Mouse (Mus musculus) myocyte (in vitro differentiated cells): Measurements from ENCODE around the gene 4930452B06Rik. TPM values are rescaled to one million over a fixed set of nuclear protein-coding genes. Genes with fewer than 3 reads are reported as not detected.

Experiments
- H3K27me3 ChIP-seq: one replicate; pipeline ENCODE4 v1.6.1; 2011; ENCODE audit not compliant: control insufficient read depth, insufficient read depth, insufficient read length
- H3K36me3 ChIP-seq: one replicate; pipeline ENCODE4 v1.6.1; 2011; ENCODE audit not compliant: control insufficient read depth, insufficient read depth
- H3K4me2 ChIP-seq: one replicate; pipeline ENCODE4 v1.6.1; 2011; ENCODE audit warnings: low read depth, control low read depth
- H3K4me3 ChIP-seq: one replicate; pipeline ENCODE4 v1.5.1; 2011; ENCODE audit warnings: mild to moderate bottlenecking, control low read depth, moderate library complexity
- H3K79me2 ChIP-seq: one replicate; pipeline ENCODE4 v1.6.1; 2011; ENCODE audit not compliant: control insufficient read depth, insufficient read depth
- H3ac ChIP-seq: one replicate; pipeline ENCODE4 v1.6.1; 2011; ENCODE audit not compliant: control insufficient read depth, insufficient read length
- CEBPB ChIP-seq: IDR thresholded peaks from 2 replicates; pipeline ENCODE4 v1.6.1; 2011; ENCODE audit warnings: mild to moderate bottlenecking, moderate library complexity; ENCODE audit not compliant: poor library complexity, insufficient read depth, severe bottlenecking
- E2F4 ChIP-seq: IDR thresholded peaks from one replicate; pipeline ENCODE4 v1.6.1; 2011; ENCODE audit warnings: mild to moderate bottlenecking, control low read depth, moderate library complexity; ENCODE audit not compliant: insufficient read depth
- MAX ChIP-seq: IDR thresholded peaks from one replicate; pipeline ENCODE4 v1.6.1; 2011; ENCODE audit warnings: low read depth, mild to moderate bottlenecking, control low read depth
- MYOD1 ChIP-seq, 3 experiments: IDR thresholded peaks; one replicate each; pipeline ENCODE4 v1.6.1; 2011; ENCODE audit warnings: control low read depth in 2 of 3, low read depth in 2 of 3, mild to moderate bottlenecking in 2 of 3, moderate library complexity in 1 of 3; ENCODE audit not compliant: insufficient read length in 2 of 3, control insufficient read depth in 1 of 3
- MYOG ChIP-seq, 3 experiments: IDR thresholded peaks; one replicate each; pipeline ENCODE4 v1.6.1; 2011; ENCODE audit warnings: control low read depth in 2 of 3, low read depth in 2 of 3, mild to moderate bottlenecking in 2 of 3; ENCODE audit not compliant: insufficient read length in 2 of 3, control insufficient read depth in 1 of 3, insufficient read depth in 1 of 3
- POLR2A ChIP-seq: IDR thresholded peaks from one replicate; pipeline ENCODE4 v1.6.1; 2011; ENCODE audit warnings: low read depth, mild to moderate bottlenecking, control low read depth, moderate library complexity; ENCODE audit not compliant: insufficient read length
- POLR2AphosphoS2 ChIP-seq: IDR thresholded peaks from one replicate; pipeline ENCODE4 v1.6.1; 2011; ENCODE audit warnings: low read depth, control low read depth; ENCODE audit not compliant: insufficient read length
- REST ChIP-seq: IDR thresholded peaks from one replicate; pipeline ENCODE4 v1.6.1; 2011; ENCODE audit warnings: mild to moderate bottlenecking, control low read depth, moderate library complexity; ENCODE audit not compliant: insufficient read depth, insufficient read length
- SRF ChIP-seq: IDR thresholded peaks from one replicate; pipeline ENCODE4 v1.6.1; 2011; ENCODE audit warnings: low read depth; ENCODE audit not compliant: control insufficient read depth, insufficient read length
- TCF12 ChIP-seq: IDR thresholded peaks from one replicate; pipeline ENCODE4 v1.6.1; 2011; ENCODE audit warnings: mild to moderate bottlenecking, control low read depth; ENCODE audit not compliant: poor library complexity, insufficient read depth, severe bottlenecking
- TCF3 ChIP-seq: IDR thresholded peaks from one replicate; pipeline ENCODE4 v1.6.1; 2011; ENCODE audit warnings: low read depth, control low read depth; ENCODE audit not compliant: insufficient read length
- USF1 ChIP-seq: IDR thresholded peaks from one replicate; pipeline ENCODE4 v1.6.1; 2011; ENCODE audit warnings: low read depth, mild to moderate bottlenecking, control low read depth, moderate library complexity
- polyA plus RNA-seq: library from polyadenylated mRNA; unstranded; fragments of >200 nt; fragmentation: generic; extraction: Trizol; gene quantifications from one replicate; pipeline ENCODE4 v1.2.1, GENCODE M21; 2012; ENCODE audit warnings: missing spikeins

4930452B06Rik gene
- polyA plus RNA-seq, 1 experiment = 0.04 TPM

GRCm38 (mm10) chr14:8502496-8502895 lies 163.5 kb downstream of the 4930452B06Rik start:
- no peaks in the 10 kb centered on the region for H3K27me3 ChIP-seq
- H3K4me3 ChIP-seq = no peak overlapping the region
- no peak overlapping the region for H3ac ChIP-seq
- H3K79me2 ChIP-seq = no peaks in the 10 kb centered on the region
- H3K36me3 ChIP-seq = no peaks in the 10 kb centered on the region
- TF ChIP-seq POLR2A (no peak), MYOG (IDR thresholded peaks at IDR 0.05; ENCODE audit: control insufficient read depth in 1 of 3, insufficient read depth in 1 of 3, insufficient read length in 2 of 3, low read depth in 2 of 3) (no peak), TCF3 (no peak), E2F4 (no peak), TCF12 (no peak), MYOD1 (IDR thresholded peaks at IDR 0.05; ENCODE audit: control insufficient read depth in 1 of 3, insufficient read length in 2 of 3, low read depth in 2 of 3) (no peak), USF1 (no peak), CEBPB (no peak), REST (no peak), POLR2AphosphoS2 (no peak)
- no peak overlapping the region for H3K4me2 ChIP-seq

- Histone ChIP-seq H3K36me3 (no peaks in the 10 kb centered on the region), H3K79me2 (no peaks in the 10 kb centered on the region), H3K4me3 (no peak overlapping the region), H3K4me2 (no peak overlapping the region), H3ac (no peak overlapping the region), H3K27me3 (no peaks in the 10 kb centered on the region)
- TF ChIP-seq SRF (no peak), CEBPB (no peak)
These were observed 170.3 kb downstream of the 4930452B06Rik start for GRCm38 (mm10) chr14:8495691-8496090.

- Histone ChIP-seq H3K79me2 (no peaks in the 10 kb centered on the region), H3K4me3 (no peak overlapping the region), H3K4me2 (no peak overlapping the region), H3K36me3 (no peaks in the 10 kb centered on the region), H3ac (no peak overlapping the region), H3K27me3 (no peaks in the 10 kb centered on the region)
- TF ChIP-seq POLR2AphosphoS2 (no peak), TCF3 (no peak), USF1 (no peak), MYOG (IDR thresholded peaks at IDR 0.05; ENCODE audit: control insufficient read depth in 1 of 3, insufficient read depth in 1 of 3, insufficient read length in 2 of 3, low read depth in 2 of 3) (no peak), TCF12 (no peak), MYOD1 (IDR thresholded peaks at IDR 0.05; ENCODE audit: control insufficient read depth in 1 of 3, insufficient read length in 2 of 3, low read depth in 2 of 3) (no peak), E2F4 (no peak), CEBPB (no peak), REST (no peak), MAX (no peak), POLR2A (no peak), SRF (no peak)
These were observed 171.1 kb downstream of the 4930452B06Rik start for GRCm38 (mm10) chr14:8494952-8495351.

- Histone ChIP-seq H3K36me3 (no peaks in the 10 kb centered on the region), H3K79me2 (no peaks in the 10 kb centered on the region), H3K27me3 (no peaks in the 10 kb centered on the region), H3ac (no peak overlapping the region), H3K4me2 (no peak overlapping the region), H3K4me3 (no peak overlapping the region)
- no peak for TF ChIP-seq POLR2AphosphoS2
- TF ChIP-seq E2F4 = no peak
- no peak for TF ChIP-seq REST
- TF ChIP-seq MAX = no peak
- no peak for TF ChIP-seq POLR2A
- TF ChIP-seq CEBPB = no peak
- no peak for TF ChIP-seq USF1
- TF ChIP-seq TCF3 = no peak
- TF ChIP-seq TCF12 = no peak
- no peak for TF ChIP-seq SRF
- no peak for TF ChIP-seq MYOG (IDR thresholded peaks at IDR 0.05; ENCODE audit: control insufficient read depth in 1 of 3, insufficient read depth in 1 of 3, insufficient read length in 2 of 3, low read depth in 2 of 3)
- TF ChIP-seq MYOD1 (IDR thresholded peaks at IDR 0.05; ENCODE audit: control insufficient read depth in 1 of 3, insufficient read length in 2 of 3, low read depth in 2 of 3) = no peak
These were observed 171.8 kb downstream of the 4930452B06Rik start for GRCm38 (mm10) chr14:8494260-8494659.

- no peaks in the 10 kb centered on the region for H3K79me2 ChIP-seq
These were observed 187.9 kb downstream of the 4930452B06Rik start for GRCm38 (mm10) chr14:8478098-8478497.

More at GRCm38 (mm10) chr14:8478098-8478497, 187.9 kb downstream of the 4930452B06Rik start:
- Histone ChIP-seq H3K4me2 (no peak overlapping the region), H3K4me3 (no peak overlapping the region), H3K36me3 (no peaks in the 10 kb centered on the region), H3ac (no peak overlapping the region), H3K27me3 (no peaks in the 10 kb centered on the region)
- TF ChIP-seq SRF (no peak), MAX (no peak), REST (no peak), CEBPB (no peak), POLR2AphosphoS2 (no peak), MYOD1 (IDR thresholded peaks at IDR 0.05; ENCODE audit: control insufficient read depth in 1 of 3, insufficient read length in 2 of 3, low read depth in 2 of 3) (no peak), POLR2A (no peak), TCF3 (no peak), TCF12 (no peak), MYOG (IDR thresholded peaks at IDR 0.05; ENCODE audit: control insufficient read depth in 1 of 3, insufficient read depth in 1 of 3, insufficient read length in 2 of 3, low read depth in 2 of 3) (no peak), USF1 (no peak), E2F4 (no peak)
